Mouse (Mus musculus) urinary bladder, postnatal 25 days (tissue): Measurements from ENCODE around the gene Mdfi.

ENCODE experiments used
- DNase-seq: peaks from one replicate; pipeline ENCODE4 v3.0.0; 2022; ENCODE audit warnings: low spot score

Gene Mdfi

GRCm38 (mm10) chr17:47847985-47848384 is 13.5 kb upstream of the Mdfi start:
- no peak for DNase-seq

GRCm38 (mm10) chr17:47845609-47846008 is 11.1 kb upstream of the Mdfi start:
- DNase-seq = no peak

- no peak for DNase-seq
These were observed 9.0 kb upstream of the Mdfi start for GRCm38 (mm10) chr17:47843465-47843864.

- peak; percentile 73 for DNase-seq
These were observed 7.6 kb upstream of the Mdfi start for GRCm38 (mm10) chr17:47841931-47842623.

GRCm38 (mm10) chr17:47841521-47841920 is 7.0 kb upstream of the Mdfi start:
- no peak for DNase-seq

- no peak for DNase-seq
These were observed 3.3 kb upstream of the Mdfi start for GRCm38 (mm10) chr17:47837808-47838207.

- peak; percentile 14 for DNase-seq
These were observed 636 bp downstream of the Mdfi start for GRCm38 (mm10) chr17:47833628-47834481.

- DNase-seq = peak; percentile 35
These were observed 1.4 kb downstream of the Mdfi start for GRCm38 (mm10) chr17:47833029-47833627.

GRCm38 (mm10) chr17:47832501-47833028 is 1.9 kb downstream of the Mdfi start:
- DNase-seq = peak; percentile 23

GRCm38 (mm10) chr17:47831772-47832171 is 2.7 kb downstream of the Mdfi start:
- no peak for DNase-seq

- DNase-seq = no peak
These were observed 3.3 kb downstream of the Mdfi start for GRCm38 (mm10) chr17:47831161-47831560.

- no peak for DNase-seq
These were observed 13.2 kb downstream of the Mdfi start for GRCm38 (mm10) chr17:47821339-47821738.

GRCm38 (mm10) chr17:47818038-47818725 is 16.3 kb downstream of the Mdfi start:
- no peak for DNase-seq

GRCm38 (mm10) chr17:47815446-47815845 is 19.0 kb downstream of the Mdfi start:
- no peak for DNase-seq

GRCm38 (mm10) chr17:47814496-47814895 is 20.0 kb downstream of the Mdfi start:
- no peak for DNase-seq

GRCm38 (mm10) chr17:47813616-47814015 is 20.9 kb downstream of the Mdfi start:
- DNase-seq = no peak

GRCm38 (mm10) chr17:47812200-47812599 is 22.3 kb downstream of the Mdfi start:
- DNase-seq = no peak

GRCm38 (mm10) chr17:47811265-47811800 is 23.2 kb downstream of the Mdfi start:
- DNase-seq = no peak

- DNase-seq = no peak
These were observed 28.3 kb downstream of the Mdfi start for GRCm38 (mm10) chr17:47806230-47806629.

GRCm38 (mm10) chr17:47805047-47805835 is 29.2 kb downstream of the Mdfi start:
- no peak for DNase-seq

- no peak for DNase-seq
These were observed 30.8 kb downstream of the Mdfi start for GRCm38 (mm10) chr17:47803662-47804061.
